Mouse (Mus musculus) urinary bladder, postnatal 14 days (tissue): ENCODE measurements around the gene Smim20.

Experiments
- DNase-seq: peaks from one replicate; pipeline ENCODE4 v3.0.0; 2021; ENCODE audit warnings: low spot score

Smim20 gene

GRCm38 (mm10) chr5:53266181-53266580 is 702 bp upstream of the Smim20 start:
- DNase-seq = no peak

DNA sequence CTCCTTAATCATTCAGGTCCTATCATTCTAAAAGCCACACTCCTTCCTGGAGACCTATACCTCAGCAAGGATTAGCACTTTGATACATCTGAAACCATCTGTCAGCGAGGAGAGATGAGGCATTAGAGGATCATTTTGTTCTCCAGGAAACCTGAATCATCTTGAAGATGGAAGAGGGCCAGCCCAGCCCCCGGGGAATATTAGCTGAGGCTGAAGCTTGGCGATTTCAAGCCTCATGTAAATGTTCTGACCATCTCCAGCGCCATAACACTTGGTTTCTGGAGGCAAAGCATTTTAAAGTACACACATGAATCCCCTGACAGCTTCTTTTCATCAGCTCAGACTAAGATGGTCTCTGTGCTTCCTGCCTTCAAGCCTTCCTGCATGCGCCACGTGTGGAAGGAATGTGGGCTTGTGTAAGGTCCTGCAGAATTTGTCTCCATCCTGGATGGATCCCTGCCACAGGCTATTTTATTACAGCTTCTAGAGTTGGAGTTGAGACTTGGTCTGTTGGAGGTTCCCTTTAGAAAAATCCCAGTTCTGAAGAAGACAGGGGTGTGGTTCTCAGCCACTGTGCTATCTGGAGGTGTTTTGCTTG is 1.3 kb downstream of the Smim20 start:
- DNase-seq = no peak

DNA sequence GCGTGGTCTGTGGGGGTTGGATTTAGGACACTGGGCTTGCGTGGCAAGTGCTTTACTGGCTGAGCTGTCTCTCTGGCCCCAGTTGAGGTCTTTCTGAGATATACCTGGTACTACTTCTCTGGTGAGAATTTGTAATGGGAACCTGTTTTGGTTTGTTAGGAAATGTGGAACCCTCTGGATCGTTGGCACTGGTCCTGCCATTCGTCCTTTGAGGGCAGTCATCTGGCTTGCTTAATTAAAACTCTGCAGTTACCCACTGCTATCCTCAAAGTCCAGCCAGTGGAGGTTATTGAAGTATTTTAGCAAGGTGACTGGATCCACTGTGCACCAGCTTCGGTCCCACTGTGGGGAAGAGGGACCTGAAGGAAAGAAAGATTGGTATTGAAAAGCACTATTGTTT is 2.9 kb downstream of the Smim20 start:
- DNase-seq = no peak

DNA sequence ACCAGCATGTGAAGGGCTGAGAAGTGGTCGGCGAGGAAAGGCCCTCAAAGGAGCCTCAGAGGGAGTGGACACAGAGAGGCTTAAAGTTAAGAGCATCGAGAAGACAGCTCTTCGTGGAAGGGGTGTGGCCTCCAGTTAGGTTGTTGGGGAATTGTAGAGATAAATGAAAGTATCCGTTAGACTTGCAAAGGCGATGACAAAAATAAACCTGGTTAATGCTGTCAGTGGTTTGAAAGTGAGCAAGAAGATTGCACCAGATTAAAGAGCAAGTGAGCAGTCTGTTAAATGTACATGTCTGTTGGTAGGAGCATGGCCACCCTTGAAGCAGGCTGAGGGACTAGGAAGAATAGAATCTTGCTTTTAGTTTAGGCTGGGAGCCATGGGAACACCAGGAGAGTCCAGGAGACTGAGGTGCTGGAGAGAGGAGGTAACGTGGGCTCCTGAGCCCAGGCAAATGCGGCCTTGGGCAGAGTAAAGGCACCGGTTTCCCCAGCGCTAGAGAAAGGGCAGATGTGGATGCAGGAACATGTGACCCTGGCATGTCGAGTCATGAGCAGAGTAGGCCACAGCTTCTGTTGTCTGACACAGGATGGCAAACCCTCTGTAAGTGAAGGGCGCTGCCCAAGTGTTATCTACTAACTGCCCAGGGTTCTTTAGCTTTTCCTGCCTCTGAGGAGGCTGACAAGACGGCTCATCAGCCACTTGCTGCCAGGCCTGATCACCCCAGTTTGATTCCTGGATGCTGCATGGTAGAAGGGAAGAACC is 4.2 kb downstream of the Smim20 start:
- DNase-seq = no peak

GRCm38 (mm10) chr5:53272626-53273025 is 5.7 kb downstream of the Smim20 start:
- no peak for DNase-seq

- DNase-seq = no peak
Measured at GRCm38 (mm10) chr5:53273699-53274430, 7.0 kb downstream of the Smim20 start.

DNA sequence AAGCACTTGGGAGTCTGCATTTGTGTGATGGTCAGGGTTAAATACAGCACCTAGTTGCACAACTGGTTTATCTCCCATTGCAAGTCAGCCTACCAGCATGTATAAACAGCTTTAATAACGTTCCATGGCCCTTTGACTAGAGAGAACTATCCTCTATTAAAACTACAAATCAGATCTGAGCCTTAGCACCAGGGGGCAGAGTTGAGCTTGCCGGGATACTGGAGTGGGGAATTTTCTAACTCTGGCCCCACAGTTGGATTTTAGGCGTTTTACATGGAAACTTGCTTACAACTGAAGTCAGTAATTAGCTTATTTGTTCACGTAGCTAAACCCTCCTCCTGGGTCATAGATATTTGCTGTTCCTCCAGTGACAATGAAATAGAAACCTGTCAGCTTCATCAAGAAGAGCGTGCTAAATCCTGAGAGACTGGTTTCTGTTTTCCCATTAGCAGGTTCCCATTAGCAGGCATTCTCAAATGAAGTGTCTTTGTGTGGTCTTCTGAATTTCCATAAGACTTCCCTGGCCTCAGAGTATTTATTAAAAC is 8.0 kb downstream of the Smim20 start:
- peak; percentile 70 for DNase-seq

DNA sequence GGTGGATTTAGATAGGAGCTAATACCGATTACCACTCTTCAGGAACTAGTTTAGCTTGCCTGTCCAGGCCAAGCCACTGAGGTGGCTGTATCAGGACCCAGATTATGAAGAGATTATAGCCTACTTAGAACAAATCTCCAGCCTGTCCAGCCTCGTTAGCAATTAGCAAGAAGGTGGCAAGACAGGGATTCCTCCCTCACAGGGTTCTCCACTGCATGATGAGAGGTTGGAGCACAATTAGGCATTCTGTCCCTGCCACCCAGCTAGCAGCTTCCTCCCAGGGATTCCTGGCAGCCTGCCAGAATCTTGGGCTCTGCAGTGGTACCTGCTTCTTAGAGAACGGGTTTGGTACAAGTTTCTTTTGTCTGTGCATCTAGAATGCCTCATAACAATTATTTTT is 8.5 kb downstream of the Smim20 start:
- peak; percentile 39 for DNase-seq

DNA sequence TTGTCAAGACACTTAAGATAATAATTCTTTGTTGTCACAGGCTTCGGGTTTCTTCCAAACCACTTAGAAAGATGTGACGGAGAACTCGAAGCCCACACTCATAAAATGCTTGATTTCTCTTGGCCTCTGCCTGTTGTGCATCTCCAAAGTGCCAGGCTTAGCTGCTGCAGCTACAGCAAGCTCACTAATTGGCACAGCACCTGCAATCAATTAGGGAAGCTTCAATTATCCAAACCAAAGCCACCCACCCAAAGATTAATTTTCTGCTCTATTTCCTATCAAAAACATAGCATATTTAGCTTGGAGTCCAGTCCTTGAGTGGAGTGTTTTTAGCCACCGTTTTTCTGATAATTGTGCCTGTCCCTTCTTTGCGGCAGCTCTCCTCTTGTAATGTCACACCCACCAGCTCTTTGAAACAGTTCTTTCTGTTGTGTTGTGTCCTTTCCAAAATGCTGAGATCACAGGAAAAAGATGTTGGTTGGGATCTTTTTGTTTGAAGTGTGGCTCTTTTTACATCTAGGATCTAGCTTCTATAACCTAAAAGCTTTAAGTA is 9.7 kb downstream of the Smim20 start:
- DNase-seq = no peak

DNA sequence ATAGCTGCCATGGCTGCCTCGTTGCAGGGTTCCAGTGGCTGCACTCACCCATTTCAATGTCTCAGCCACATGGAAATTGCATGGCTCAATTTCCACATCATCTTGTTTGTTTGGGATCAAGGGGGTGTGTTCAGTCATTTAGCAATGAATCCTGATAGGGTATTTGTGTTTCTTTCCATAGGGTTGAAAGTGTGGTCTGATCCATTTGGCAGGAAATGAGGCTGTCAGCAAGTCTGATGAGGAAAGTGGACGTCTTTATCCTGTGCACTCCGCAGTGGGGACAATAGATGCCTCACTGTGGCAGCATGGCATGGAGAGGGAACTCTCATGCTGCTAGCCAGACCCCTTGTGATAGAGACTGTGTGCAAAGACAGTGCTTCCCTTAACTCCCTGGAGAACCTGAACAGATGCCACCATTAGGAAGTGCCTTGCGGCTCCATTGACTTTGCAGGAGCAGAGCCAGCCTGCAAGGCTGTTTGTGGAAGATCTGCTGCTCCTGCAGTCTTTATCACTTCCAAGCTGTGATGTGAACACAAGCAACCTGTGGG is 10.9 kb downstream of the Smim20 start:
- DNase-seq = no peak

GRCm38 (mm10) chr5:53279216-53279813 is 12.4 kb downstream of the Smim20 start:
- no peak for DNase-seq

DNA sequence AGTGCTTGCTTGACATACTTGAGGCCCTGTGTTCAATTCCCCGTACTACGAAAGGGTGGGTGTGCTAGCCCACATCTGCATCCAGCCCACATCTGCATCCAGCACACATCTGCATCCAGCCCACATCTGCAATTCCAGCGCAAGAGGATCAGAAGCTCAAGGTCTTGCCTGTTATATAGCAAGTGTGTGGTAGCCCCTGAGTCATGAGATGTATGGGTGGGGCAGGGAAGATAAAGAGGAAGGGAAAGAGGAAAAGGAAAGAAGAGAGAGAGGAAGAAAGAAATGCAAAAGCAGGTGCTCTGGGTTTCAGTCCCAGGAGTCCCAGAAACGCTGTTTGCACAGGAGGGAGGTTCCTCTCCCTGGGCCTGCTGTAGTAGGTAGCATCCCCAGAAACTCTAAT is 15.6 kb downstream of the Smim20 start:
- DNase-seq = no peak

- no peak for DNase-seq
Measured at GRCm38 (mm10) chr5:53286406-53286805, 19.5 kb downstream of the Smim20 start.

- no peak for DNase-seq
Measured at GRCm38 (mm10) chr5:53289438-53289837, 22.6 kb downstream of the Smim20 start.

GRCm38 (mm10) chr5:53294627-53295026 is 27.7 kb downstream of the Smim20 start:
- no peak for DNase-seq

DNA sequence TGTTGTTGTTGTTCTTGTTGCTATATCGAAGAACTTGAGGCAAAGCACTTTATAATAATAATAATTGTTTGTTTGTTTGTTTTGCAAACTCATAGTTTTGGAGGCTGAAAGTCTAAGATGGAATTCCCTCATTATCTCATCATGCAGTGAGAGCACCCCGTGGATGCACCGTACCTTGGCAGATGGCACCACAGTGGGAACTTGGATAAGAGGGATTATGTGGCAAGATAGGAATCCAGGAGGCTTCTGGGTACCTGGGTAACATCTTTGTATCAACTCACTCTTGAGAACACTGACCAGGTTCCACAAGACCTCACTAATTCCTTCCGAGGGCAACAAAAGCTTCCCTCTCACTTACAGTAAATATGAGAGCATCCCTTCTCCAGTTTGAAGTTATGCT is 30.1 kb downstream of the Smim20 start:
- no peak for DNase-seq

DNA sequence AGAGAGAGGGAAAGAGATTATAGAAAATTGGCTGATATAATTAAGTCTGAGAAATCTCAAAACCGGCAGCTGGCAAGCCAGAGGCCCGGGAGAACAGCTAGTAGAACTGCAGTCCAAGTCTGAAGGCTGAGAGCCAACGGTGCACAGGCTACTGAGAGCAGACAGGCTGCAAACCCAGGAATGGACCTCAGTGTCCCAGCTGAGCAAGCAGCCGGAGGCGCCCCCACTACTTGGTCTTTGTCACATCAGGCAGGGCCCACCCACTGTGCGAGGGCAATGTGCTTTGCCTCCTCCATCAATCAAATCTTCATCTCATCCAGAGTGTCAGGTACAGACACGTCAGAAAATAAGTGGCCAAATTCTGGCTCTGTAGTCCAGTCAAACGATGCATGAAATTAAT is 34.6 kb downstream of the Smim20 start:
- peak; percentile 10 for DNase-seq

DNA sequence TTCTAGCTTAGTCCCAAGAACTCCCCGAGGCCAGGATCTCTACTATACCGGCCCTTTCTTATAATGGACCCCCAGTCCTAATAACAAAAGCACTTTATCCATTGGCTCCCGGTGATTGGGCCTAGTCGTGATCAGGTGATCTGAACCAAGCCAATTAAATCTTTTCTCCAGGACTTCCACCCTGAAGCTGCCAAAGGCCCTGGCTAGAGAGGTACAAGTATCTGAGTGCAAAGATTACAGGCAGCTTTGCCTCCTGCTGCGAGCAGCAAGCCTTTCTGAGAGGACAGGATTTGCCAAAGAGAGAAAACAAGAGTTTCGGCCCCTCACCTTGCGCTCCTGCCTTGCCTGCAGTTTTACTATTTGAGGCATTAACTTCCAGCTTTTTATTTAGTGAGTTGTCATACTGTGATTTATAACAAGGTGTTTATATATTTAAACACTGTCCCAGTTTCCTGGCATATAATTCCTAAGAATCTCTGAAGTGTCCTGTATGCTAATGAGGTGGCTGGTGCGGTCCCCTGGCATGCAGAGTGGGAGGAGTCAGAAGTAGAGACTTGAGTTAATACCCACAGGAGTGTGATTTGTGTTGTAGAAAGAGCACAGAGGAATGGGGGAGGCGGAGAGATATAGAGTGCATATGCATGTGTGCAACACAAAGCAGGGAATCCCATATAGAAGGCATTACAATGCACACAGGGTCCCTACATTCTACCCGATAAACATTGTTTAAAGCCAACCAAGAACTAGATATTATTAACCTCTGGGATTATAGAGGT is 36.2 kb downstream of the Smim20 start:
- no peak for DNase-seq

DNA sequence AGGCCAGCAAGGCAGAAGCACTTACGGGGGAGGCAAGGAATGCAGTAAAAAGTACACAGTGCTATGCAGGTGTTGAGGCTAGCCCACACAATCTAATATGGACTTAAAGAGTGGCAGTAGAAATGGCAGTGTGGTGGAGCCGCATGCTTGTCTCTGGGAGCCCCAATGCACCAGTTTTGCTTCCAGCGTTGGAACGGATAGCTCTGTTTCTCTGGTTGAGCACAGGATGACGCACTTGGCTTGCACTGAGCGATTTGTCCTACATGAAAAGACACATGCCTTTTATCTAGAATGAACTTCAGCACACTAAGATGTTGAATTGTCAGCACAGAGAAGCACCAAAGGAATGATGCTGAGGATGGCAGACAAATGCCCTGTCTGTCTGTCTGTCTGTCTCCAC is 37.1 kb downstream of the Smim20 start:
- DNase-seq = no peak

GRCm38 (mm10) chr5:53304936-53305335 is 38.1 kb downstream of the Smim20 start:
- no peak for DNase-seq

- no peak for DNase-seq
Measured at GRCm38 (mm10) chr5:53306864-53307263, 40.0 kb downstream of the Smim20 start.
